Mouse (Mus musculus) hindbrain, embryonic 11.5 days (tissue): ENCODE measurements around the gene Rnf144b. TPM values are rescaled to one million over a fixed set of nuclear protein-coding genes. Genes with fewer than 3 reads are reported as not detected.

Experiments
- ATAC-seq: fragments of 200-750 bp; cut with Nextera tagmentation; 2 replicates; pipeline ENCODE4 v1.8.0; 2017; ENCODE audit warnings: mild to moderate bottlenecking, moderate TSS enrichment, moderate library complexity; ENCODE audit not compliant: low FRiP score
- DNase-seq: peaks from one replicate; pipeline ENCODE4 v3.0.0-alpha.2; 2015; ENCODE audit warnings: low spot score
- H3K27ac ChIP-seq: fragments of 300-500 bp; sonication (generic); 2 replicates; pipeline ENCODE4 v1.5.1; 2014; ENCODE audit warnings: mild to moderate bottlenecking, low read depth, low read length
- H3K27me3 ChIP-seq: fragments of 300-500 bp; sonication (generic); 2 replicates; pipeline ENCODE4 v1.6.1; 2014; ENCODE audit warnings: mild to moderate bottlenecking, low read length, moderate library complexity, mixed read lengths; ENCODE audit not compliant: control insufficient read depth, insufficient read depth
- H3K36me3 ChIP-seq: fragments of 300-500 bp; sonication (generic); 2 replicates; pipeline ENCODE4 v1.6.1; 2014; ENCODE audit warnings: mild to moderate bottlenecking, low read length, moderate library complexity, mixed read lengths; ENCODE audit not compliant: control insufficient read depth, insufficient read depth
- H3K4me1 ChIP-seq: fragments of 300-500 bp; sonication (generic); replicated peaks from 2 replicates; pipeline ENCODE4 v1.6.1; 2014; ENCODE audit warnings: low read length, mixed read lengths; ENCODE audit not compliant: control insufficient read depth, insufficient read depth
- H3K4me2 ChIP-seq: fragments of 300-500 bp; sonication (generic); replicated peaks from 2 replicates; pipeline ENCODE4 v1.6.1; 2014; ENCODE audit warnings: mild to moderate bottlenecking, low read depth, low read length
- H3K4me3 ChIP-seq: fragments of 300-500 bp; sonication (generic); 2 replicates; pipeline ENCODE4 v1.5.1; 2014; ENCODE audit warnings: low read depth, low read length
- H3K9ac ChIP-seq: fragments of 300-500 bp; sonication (generic); 2 replicates; pipeline ENCODE4 v1.6.1; 2014; ENCODE audit warnings: low read depth, low read length
- H3K9me3 ChIP-seq: fragments of 300-500 bp; sonication (generic); 2 replicates; pipeline ENCODE4 v1.6.1; 2016; ENCODE audit warnings: low read length; ENCODE audit not compliant: control insufficient read depth
- WGBS: fragments of 180-500 bp; shearing (Covaris S2); extraction: QIAGEN DNeasy Blood & Tissue Kit; methylation state at CpG from one replicate; pipeline ENCODE4 v1.1.7; 2014; 5-methylcytosine and 5-hydroxymethylcytosine counted together
- polyA plus RNA-seq: library from polyadenylated mRNA; unstranded; fragments of >200 nt; fragmentation: Nextera tagmentation; extraction: Ambion mirVana; gene quantifications from 2 replicates; pipeline ENCODE4 v1.2.1, GENCODE M21; 2014

Gene Rnf144b
- polyA plus RNA-seq, 1 experiment from 2014 or later = 1.2 TPM

GRCm38 (mm10) chr13:47251114-47251764, 128.8 kb downstream of the Rnf144b start:
- no peak for DNase-seq
- no peak overlapping the region for H3K4me3 ChIP-seq
- H3K4me2 ChIP-seq = no peak overlapping the region
- 93% methylated on average over 2 of the region's 2 CpGs for WGBS
- H3K27me3 ChIP-seq = no peaks in the 10 kb centered on the region
- H3K9ac ChIP-seq = no peak overlapping the region
- H3K36me3 ChIP-seq = no peaks in the 10 kb centered on the region
- no peaks in the 10 kb centered on the region for H3K4me1 ChIP-seq
- no peaks in the 10 kb centered on the region for H3K9me3 ChIP-seq
- no peak overlapping the region for H3K27ac ChIP-seq
- ATAC-seq = no peak

GRCm38 (mm10) chr13:47253711-47254110, 131.3 kb downstream of the Rnf144b start:
- 83% methylated on average over 5 of the region's 5 CpGs for WGBS
- no peaks in the 10 kb centered on the region for H3K36me3 ChIP-seq
- no peaks in the 10 kb centered on the region for H3K27me3 ChIP-seq
- DNase-seq = no peak
- ATAC-seq = no peak
- no peaks in the 10 kb centered on the region for H3K9me3 ChIP-seq
- no peak overlapping the region for H3K27ac ChIP-seq
- no peak overlapping the region for H3K9ac ChIP-seq
- H3K4me1 ChIP-seq = no peaks in the 10 kb centered on the region
- H3K4me3 ChIP-seq = no peak overlapping the region
- H3K4me2 ChIP-seq = no peak overlapping the region

- Histone ChIP-seq H3K27ac (no peak overlapping the region), H3K4me1 (no peaks in the 10 kb centered on the region), H3K4me2 (no peak overlapping the region), H3K27me3 (no peaks in the 10 kb centered on the region), H3K4me3 (no peak overlapping the region), H3K9ac (no peak overlapping the region), H3K9me3 (no peaks in the 10 kb centered on the region), H3K36me3 (no peaks in the 10 kb centered on the region)
- DNase-seq (no peak), ATAC-seq (no peak)
- 65% methylated on average over 4 of the region's 4 CpGs for WGBS
Observed at GRCm38 (mm10) chr13:47259297-47259696, 136.8 kb downstream of the Rnf144b start.

DNA sequence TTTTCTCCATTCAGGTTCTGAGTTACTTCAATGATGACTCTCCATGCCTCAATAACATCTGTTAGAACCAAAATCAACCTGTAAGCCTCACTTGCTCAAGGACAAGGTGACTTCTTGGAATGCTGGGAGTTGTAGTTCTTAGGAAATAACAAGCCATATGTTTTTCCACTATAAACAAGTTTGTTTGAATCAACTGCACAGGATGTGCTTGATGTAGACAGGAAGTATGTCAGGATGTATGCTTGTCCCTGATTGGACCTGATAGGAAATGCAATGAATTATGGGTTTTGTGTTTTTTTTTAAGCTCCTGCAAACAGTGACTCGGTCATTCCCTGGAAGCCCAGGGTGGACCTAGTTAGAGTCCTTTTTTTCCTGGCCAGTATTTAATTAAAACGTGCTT, 139.5 kb downstream of the Rnf144b start:
- DNase-seq = no peak

GRCm38 (mm10) chr13:47264382-47264781, 141.9 kb downstream of the Rnf144b start:
- Histone ChIP-seq H3K27ac (no peak overlapping the region), H3K27me3 (no peaks in the 10 kb centered on the region), H3K4me3 (no peak overlapping the region), H3K9me3 (no peaks in the 10 kb centered on the region), H3K4me1 (no peaks in the 10 kb centered on the region), H3K4me2 (no peak overlapping the region), H3K36me3 (no peaks in the 10 kb centered on the region), H3K9ac (no peak overlapping the region)
- no peak for DNase-seq
- ATAC-seq = no peak
- WGBS = 79% methylated on average over 8 of the region's 8 CpGs

More for the DNA sequence above, 139.5 kb downstream of the Rnf144b start:
- H3K9me3 ChIP-seq = no peaks in the 10 kb centered on the region
- no peak overlapping the region for H3K27ac ChIP-seq
- no peak overlapping the region for H3K9ac ChIP-seq
- WGBS = 74% methylated on average over 2 of the region's 2 CpGs
- no peaks in the 10 kb centered on the region for H3K27me3 ChIP-seq
- H3K4me2 ChIP-seq = no peak overlapping the region
- ATAC-seq = no peak
- no peaks in the 10 kb centered on the region for H3K36me3 ChIP-seq
- no peaks in the 10 kb centered on the region for H3K4me1 ChIP-seq
- no peak overlapping the region for H3K4me3 ChIP-seq

GRCm38 (mm10) chr13:47266411-47266810, 144.0 kb downstream of the Rnf144b start:
- Histone ChIP-seq H3K27me3 (no peaks in the 10 kb centered on the region), H3K36me3 (no peaks in the 10 kb centered on the region), H3K4me2 (no peak overlapping the region), H3K4me1 (no peaks in the 10 kb centered on the region), H3K9me3 (no peaks in the 10 kb centered on the region), H3K4me3 (no peak overlapping the region), H3K27ac (no peak overlapping the region), H3K9ac (no peak overlapping the region)
- ATAC-seq = no peak
- WGBS = 92% methylated on average over 7 of the region's 7 CpGs
- DNase-seq = no peak

- no peak overlapping the region for H3K4me2 ChIP-seq
- ATAC-seq = no peak
- H3K4me1 ChIP-seq = 0 out of 2 replicates have a peak, but pooled peaks cover 2% of the 10 kb centered on the region
- DNase-seq = no peak
- H3K27ac ChIP-seq = no peak overlapping the region
- H3K9me3 ChIP-seq = no peaks in the 10 kb centered on the region
- WGBS = 70% methylated on average over 3 of the region's 3 CpGs
- H3K36me3 ChIP-seq = no peaks in the 10 kb centered on the region
- H3K9ac ChIP-seq = no peak overlapping the region
- no peak overlapping the region for H3K4me3 ChIP-seq
- no peaks in the 10 kb centered on the region for H3K27me3 ChIP-seq
Observed at GRCm38 (mm10) chr13:47268227-47268626, 145.8 kb downstream of the Rnf144b start.

DNA sequence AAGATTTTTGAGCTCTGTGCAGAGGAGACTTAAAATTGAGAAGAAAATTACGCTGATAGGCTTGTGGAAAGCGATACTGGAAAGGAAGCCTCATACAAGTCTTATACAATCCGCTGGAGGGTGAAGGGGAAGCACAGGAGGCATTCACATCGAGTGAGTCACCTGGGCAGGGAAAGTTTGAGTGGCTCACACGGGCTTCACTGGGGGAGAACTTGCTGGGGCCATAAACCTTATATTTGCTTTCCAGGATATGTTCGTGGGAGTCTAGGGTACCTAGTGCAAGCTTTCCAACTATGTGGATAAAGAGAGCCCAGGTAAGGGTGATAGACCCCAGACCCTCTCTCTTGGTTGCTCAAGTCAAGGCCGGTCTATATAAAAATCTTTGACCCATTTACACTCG, 150.5 kb downstream of the Rnf144b start:
- Histone ChIP-seq H3K9ac (peak overlapping the region; percentile 51; the same call in 1 of the 2 replicates), H3K9me3 (no peaks in the 10 kb centered on the region), H3K4me1 (peaks cover 7% of the 10 kb centered on the region; the same call in 1 of the 2 replicates), H3K27me3 (no peaks in the 10 kb centered on the region), H3K27ac (peak overlapping the region; percentile 80), H3K4me3 (no peak overlapping the region), H3K36me3 (no peaks in the 10 kb centered on the region), H3K4me2 (peak overlapping the region; percentile 38; the same call in 1 of the 2 replicates)
- DNase-seq (no peak), ATAC-seq (peak; percentile 3; the same call in 1 of the 2 replicates)
- WGBS = 9% methylated on average over 8 of the region's 8 CpGs

DNA sequence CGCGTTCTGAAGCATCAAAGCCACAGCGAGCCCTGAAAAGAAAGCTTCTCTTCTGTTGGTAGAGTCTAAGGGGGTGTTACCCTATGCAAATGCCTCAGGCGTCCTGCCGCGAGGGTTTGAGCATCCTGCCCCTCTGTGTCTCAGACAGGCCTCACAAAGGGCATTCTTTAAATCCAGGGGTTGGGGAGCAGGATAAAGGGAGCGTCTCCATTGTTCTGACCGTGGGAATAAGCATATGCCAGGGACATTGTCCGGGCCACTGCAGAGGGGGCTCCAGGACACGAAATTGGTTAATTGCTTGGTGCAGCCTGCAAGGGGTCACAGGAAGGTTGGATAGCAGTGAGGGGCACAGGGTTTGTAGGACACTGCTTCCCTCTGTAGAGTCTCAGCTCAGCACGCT, 151.0 kb downstream of the Rnf144b start:
- Histone ChIP-seq H3K27me3 (no peaks in the 10 kb centered on the region), H3K4me3 (no peak overlapping the region), H3K9me3 (no peaks in the 10 kb centered on the region), H3K27ac (peak overlapping the region; percentile 80), H3K9ac (peak overlapping the region; percentile 51; the same call in 1 of the 2 replicates), H3K4me2 (peak overlapping the region; percentile 38), H3K36me3 (no peaks in the 10 kb centered on the region), H3K4me1 (peaks cover 12% of the 10 kb centered on the region; the same call in 1 of the 2 replicates)
- DNase-seq (peak; percentile 85), ATAC-seq (peak; percentile 94)
- 1% methylated on average over 11 of the region's 11 CpGs for WGBS
